Mouse (Mus musculus) spleen, adult 2 months (tissue): ENCODE measurements around the gene Enpp5. TPM values are rescaled to one million over a fixed set of nuclear protein-coding genes. Genes with fewer than 3 reads are reported as not detected.

Experiments used
- DNase-seq, 2 experiments: peaks; one replicate each; pipeline versions ENCODE4 v3.0.0 to v3.0.0-alpha.2; 2012 to 2021; ENCODE audit warnings: low spot score in 2 of 2, low read depth in 1 of 2
- H3K27ac ChIP-seq: fragments of 200-500 bp; 2 replicates; pipeline ENCODE4 v1.5.1; 2012; ENCODE audit warnings: low read length, inconsistent platforms; ENCODE audit not compliant: insufficient read depth
- H3K27me3 ChIP-seq: fragments of 200-500 bp; 2 replicates; pipeline ENCODE4 v1.6.1; 2012; ENCODE audit warnings: mild to moderate bottlenecking, moderate library complexity, low read length, inconsistent platforms; ENCODE audit not compliant: control insufficient read depth, insufficient read depth
- H3K36me3 ChIP-seq: fragments of 200-500 bp; 2 replicates; pipeline ENCODE4 v1.6.1; 2012; ENCODE audit warnings: mild to moderate bottlenecking, low read length, inconsistent platforms; ENCODE audit not compliant: control insufficient read depth, insufficient read depth
- H3K4me1 ChIP-seq: fragments of 200-500 bp; 2 replicates; pipeline ENCODE4 v1.6.1; 2011; ENCODE audit warnings: inconsistent platforms; ENCODE audit not compliant: control insufficient read depth, insufficient read depth, insufficient read length
- H3K4me3 ChIP-seq: fragments of 200-500 bp; 2 replicates; pipeline ENCODE4 v1.5.1; 2011; ENCODE audit warnings: mild to moderate bottlenecking, inconsistent platforms; ENCODE audit not compliant: insufficient read depth, insufficient read length; ENCODE audit errors: extremely low read depth
- CTCF ChIP-seq: fragments of 200-500 bp; IDR thresholded peaks from 2 replicates; pipeline ENCODE4 v1.5.1; 2011; ENCODE audit warnings: mild to moderate bottlenecking, inconsistent platforms; ENCODE audit not compliant: insufficient read depth, insufficient read length, insufficient replicate concordance; ENCODE audit errors: extremely low read depth
- POLR2A ChIP-seq: fragments of 200-500 bp; IDR thresholded peaks from 2 replicates; pipeline ENCODE4 v1.6.1; 2011; ENCODE audit warnings: low read depth, low read length, inconsistent platforms
- WGBS: fragments of 180-500 bp; shearing (Covaris S2); methylation state at CpG from one replicate; pipeline ENCODE4 v1.1.7; 2018; 5-methylcytosine and 5-hydroxymethylcytosine counted together
- polyA plus RNA-seq: library from polyadenylated mRNA; depleted of rRNA; stranded (reverse); fragments of >200 nt; gene quantifications from 2 replicates; pipeline ENCODE4 v1.2.3, GENCODE M21; 2012; rRNA removed

The Enpp5 gene
- 4.9 and 5.4 TPM in 2 replicates for polyA plus RNA-seq

DNA sequence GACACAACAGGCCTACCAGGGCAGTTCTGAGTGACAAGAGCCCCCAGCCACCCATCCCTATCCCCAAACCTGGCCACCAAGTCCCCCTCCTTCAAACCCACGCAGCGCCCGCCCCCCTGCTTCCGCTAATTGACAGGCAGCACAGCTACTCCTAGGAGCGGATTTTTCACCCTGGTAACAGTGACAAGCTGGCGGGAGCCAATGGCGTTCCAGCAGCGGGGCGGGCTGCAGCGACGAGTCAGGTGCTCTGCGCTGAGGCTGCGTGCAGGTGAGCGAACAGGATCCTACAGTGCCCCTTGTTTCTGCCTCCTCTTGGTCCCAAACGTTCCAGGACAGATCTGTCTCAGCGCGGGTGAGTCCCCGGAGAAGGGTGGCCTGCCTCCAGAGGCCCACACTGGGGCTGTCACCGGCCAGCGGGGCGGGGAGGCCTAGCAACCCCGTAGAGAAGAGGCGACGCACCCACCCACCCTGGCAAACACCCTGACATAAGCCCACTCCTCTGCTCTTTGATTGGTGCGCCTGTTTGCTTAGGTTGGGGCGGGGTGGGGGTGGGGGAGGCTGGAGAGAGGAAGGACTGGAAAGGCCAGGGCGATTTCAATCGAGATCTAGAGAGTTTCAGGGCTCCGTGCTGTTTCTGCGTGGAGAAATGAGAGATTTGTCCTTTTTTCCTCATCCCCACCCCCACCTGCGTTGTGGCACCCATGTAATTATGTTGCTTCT is at the start of gene Enpp5:
Gene Enpp5, plus strand, starts transcription at position 183 of the 720 bp plus-strand sequence.
- 2% methylated on average over 31 of the region's 31 CpGs for WGBS
- TF ChIP-seq CTCF (no peak), POLR2A (no peak)
- Histone ChIP-seq H3K27me3 (peaks cover 2% of the 10 kb centered on the region; the same call in 1 of the 2 replicates), H3K36me3 (no peaks in the 10 kb centered on the region), H3K4me1 (no peaks in the 10 kb centered on the region; the same call in 1 of the 2 replicates), H3K27ac (no peak within 1 kb of the TSS), H3K4me3 (peak within 1 kb of the TSS; percentile 62)
- peak; percentile 34 to 60 for DNase-seq

DNA sequence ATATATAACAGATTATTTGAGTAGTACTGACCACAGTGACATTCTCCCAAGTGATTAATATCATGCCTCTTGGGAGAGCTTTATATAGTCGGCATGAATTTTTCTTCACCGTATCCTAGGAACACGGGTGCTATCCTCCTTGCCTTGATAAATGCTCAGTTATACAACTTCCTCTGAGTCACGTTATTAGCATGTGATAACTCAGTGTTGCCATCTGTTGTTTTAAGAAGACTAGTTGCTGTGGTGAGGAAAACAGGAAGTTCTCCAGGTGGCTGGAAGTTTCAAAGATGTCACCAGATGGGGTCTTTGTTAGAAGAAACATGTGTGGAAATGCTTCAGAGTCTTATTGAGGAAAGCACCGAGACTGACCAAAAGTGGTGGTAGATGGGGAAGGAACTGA is 49.0 kb upstream of the Enpp5 start:
- TF ChIP-seq CTCF (no peak), POLR2A (no peak)

DNA sequence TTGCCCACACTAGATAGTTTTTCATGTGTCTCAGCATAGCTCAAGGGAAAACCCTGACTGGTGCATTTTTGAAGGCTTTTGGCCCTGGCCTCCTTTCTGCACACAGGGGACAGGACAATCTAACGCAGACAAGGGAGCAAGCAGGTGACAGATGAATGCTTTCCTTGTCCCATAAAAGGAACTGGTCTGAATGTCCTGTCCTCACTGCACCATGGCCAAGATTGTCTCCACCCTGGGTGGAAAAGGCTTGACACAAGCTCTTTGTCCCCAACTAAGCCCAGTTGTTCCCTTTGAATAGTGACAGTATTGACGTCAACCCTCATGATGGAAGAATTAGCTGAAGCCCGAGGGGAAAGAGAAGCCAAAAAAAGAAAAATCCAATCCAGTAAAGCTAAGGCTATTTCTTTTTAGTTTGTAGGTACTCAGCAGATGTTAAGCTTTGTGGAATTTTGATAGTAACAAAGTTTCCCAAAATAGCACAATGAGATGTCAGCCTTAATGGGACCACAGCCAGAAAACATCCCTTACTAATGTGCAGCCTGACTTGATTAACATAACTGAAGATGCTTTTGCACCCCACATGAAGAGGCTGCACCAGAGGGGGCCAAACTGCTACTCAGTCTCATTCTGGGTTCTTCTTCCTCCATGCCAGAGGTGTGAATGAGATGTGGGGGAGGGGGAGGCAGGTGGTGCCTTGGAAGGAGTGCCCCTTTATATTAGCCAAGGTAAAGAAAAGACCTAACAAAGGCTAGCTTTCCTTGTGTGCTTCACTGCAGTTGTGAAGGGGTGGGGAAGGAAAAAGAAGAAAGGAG is 47.6 kb upstream of the Enpp5 start:
- no peak for DNase-seq
- no peak for TF ChIP-seq CTCF
- WGBS: 78% methylated on average over 3 of the region's 3 CpGs
- no peaks in the 10 kb centered on the region for H3K36me3 ChIP-seq
- H3K27me3 ChIP-seq: no peaks in the 10 kb centered on the region
- H3K4me1 ChIP-seq: no peaks in the 10 kb centered on the region
- H3K27ac ChIP-seq: no peak overlapping the region
- H3K4me3 ChIP-seq: no peak overlapping the region

More for the DNA sequence above, 49.0 kb upstream of the Enpp5 start:
- Histone ChIP-seq H3K4me3 (no peak overlapping the region), H3K27ac (no peak overlapping the region), H3K4me1 (no peaks in the 10 kb centered on the region), H3K36me3 (no peaks in the 10 kb centered on the region), H3K27me3 (no peaks in the 10 kb centered on the region)
- no peak for DNase-seq
- 33% methylated on average over 5 of the region's 5 CpGs for WGBS

DNA sequence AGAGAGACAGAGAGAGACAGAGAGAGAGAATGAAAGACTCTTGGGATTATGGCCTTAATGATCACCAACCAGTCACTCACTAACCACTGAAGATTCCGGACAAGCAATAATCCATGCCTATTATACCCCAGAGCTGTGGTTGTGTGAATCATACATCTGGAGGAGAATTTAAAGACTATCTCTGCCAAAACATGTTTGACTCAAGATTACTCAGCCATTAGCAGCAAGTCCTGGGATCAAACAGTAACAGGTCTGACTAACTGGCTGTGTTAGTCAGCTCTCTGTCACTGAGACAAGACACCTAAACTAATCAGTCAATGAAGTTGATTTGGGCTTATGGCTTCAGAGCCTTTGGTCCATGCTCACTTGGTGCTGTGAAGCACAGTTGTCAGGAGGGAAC is 43.6 kb upstream of the Enpp5 start:
- H3K36me3 ChIP-seq: no peaks in the 10 kb centered on the region

DNA sequence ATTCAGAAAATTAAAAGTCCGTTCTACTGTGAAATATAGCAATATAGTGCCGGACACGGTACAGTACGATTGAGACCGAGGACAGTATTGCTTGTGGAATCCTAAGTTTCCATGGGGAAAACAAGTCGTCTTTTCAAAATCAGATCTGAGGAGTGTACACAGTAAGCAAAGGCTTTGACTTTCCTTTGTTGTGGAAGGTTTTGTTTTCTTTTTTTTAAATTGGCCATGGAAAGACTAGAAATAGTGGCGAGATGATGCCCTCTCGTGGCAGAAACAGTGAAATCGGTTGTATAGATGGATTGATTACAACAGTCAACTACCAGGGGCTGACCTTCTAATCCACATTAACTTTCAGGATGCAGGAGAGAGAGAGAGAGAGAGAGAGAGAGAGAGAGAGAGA is 40.0 kb upstream of the Enpp5 start:
- Histone ChIP-seq H3K36me3 (no peaks in the 10 kb centered on the region), H3K4me1 (no peaks in the 10 kb centered on the region), H3K27ac (no peak overlapping the region), H3K4me3 (no peak overlapping the region), H3K27me3 (no peaks in the 10 kb centered on the region)
- no peak for DNase-seq
- WGBS: 62% methylated on average over 9 of the region's 9 CpGs
- TF ChIP-seq POLR2A: no peak
- TF ChIP-seq CTCF: no peak

More for the DNA sequence above, 43.6 kb upstream of the Enpp5 start:
- WGBS: 95% methylated on average over 1 of the region's 1 CpGs
- Histone ChIP-seq H3K4me3 (no peak overlapping the region), H3K4me1 (no peaks in the 10 kb centered on the region), H3K27me3 (no peaks in the 10 kb centered on the region), H3K27ac (no peak overlapping the region)
- DNase-seq: no peak
- TF ChIP-seq CTCF (no peak), POLR2A (no peak)

DNA sequence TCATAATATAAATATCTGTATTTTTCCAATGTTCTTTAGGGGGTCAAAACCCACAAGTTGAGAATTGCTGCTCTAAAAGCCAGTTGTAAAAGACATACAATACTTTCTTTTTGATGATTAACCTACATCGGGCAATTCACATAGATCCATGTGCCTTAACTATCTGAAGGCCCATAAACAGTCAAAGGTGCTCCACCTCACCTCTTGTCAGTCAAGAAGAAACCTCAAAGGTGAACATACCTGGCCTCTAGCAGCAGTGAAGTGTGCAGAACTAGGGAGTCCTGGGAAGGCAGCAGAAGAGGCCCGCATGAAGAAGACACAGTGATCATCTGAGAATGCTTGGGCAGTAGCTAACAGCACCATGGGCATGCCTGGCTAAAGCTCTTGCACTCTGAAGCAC is 38.2 kb upstream of the Enpp5 start:
- TF ChIP-seq CTCF (no peak), POLR2A (no peak)
- Histone ChIP-seq H3K27ac (no peak overlapping the region), H3K4me1 (no peaks in the 10 kb centered on the region), H3K36me3 (no peaks in the 10 kb centered on the region), H3K27me3 (no peaks in the 10 kb centered on the region), H3K4me3 (no peak overlapping the region)
- DNase-seq: no peak
- 96% methylated on average over 2 of the region's 2 CpGs for WGBS
